Mouse (Mus musculus): ENCODE results near the gene Etaa1. TPM values are rescaled to one million over a fixed set of nuclear protein-coding genes. Genes with fewer than 3 reads are reported as not detected.
"Not testable (repeated sequence)": the region's sequence is repeated elsewhere in the genome, so short reads cannot be mapped to it uniquely, and the experiment has no call there.

Gene Etaa1
- 1 to 10 TPM; 6.1 to 6.3 TPM for total RNA-seq (2021)
- long read RNA-seq, experiment 1, full-length matches to known transcripts = 4 of 5 reads
- long read RNA-seq, experiment 1, partial matches to known transcripts = 0 of 5 reads
- long read RNA-seq, experiment 1, other reads (novel, unspliced or antisense) = 1 of 5 reads
- long read RNA-seq, experiment 2, full-length matches to known transcripts = 5 of 5 reads
- long read RNA-seq, experiment 2, partial matches to known transcripts = 0 of 5 reads
- long read RNA-seq, experiment 2, other reads (novel, unspliced or antisense) = 0 of 5 reads

- DNase-seq (ENCODE audit: low spot score in 2 of 2) = peak; percentile 95 to 96
- intact Hi-C loops (cut with DNase I) = no loop called here
These were observed at the start of gene Etaa1 for GRCm38 (mm10) chr11:17953231-17954134. TSS of gene Etaa1 (minus strand) at chr11:17953875.

GRCm38 (mm10) chr11:17994151-17994550 lies 40.5 kb upstream of the Etaa1 start:
- DNase-seq (ENCODE audit: low spot score in 2 of 2) = no peak
- intact Hi-C loops (cut with DNase I) = no loop called here

GRCm38 (mm10) chr11:17992311-17992710 lies 38.6 kb upstream of the Etaa1 start:
- intact Hi-C loops (cut with DNase I) = no loop called here
- no peak for DNase-seq (ENCODE audit: low spot score in 2 of 2)

- intact Hi-C loops (cut with DNase I) = no loop called here
- DNase-seq (ENCODE audit: low spot score in 2 of 2) = no peak
These were observed 29.7 kb upstream of the Etaa1 start for GRCm38 (mm10) chr11:17983331-17983730.

GRCm38 (mm10) chr11:17981246-17981645 lies 27.6 kb upstream of the Etaa1 start:
- DNase-seq (ENCODE audit: low spot score in 2 of 2) = no peak
- intact Hi-C loops (cut with DNase I) = no loop called here

- no peak for DNase-seq (ENCODE audit: low spot score in 2 of 2)
- intact Hi-C loops (cut with DNase I) = no loop called here
These were observed 21.9 kb upstream of the Etaa1 start for GRCm38 (mm10) chr11:17975581-17975980.

GRCm38 (mm10) chr11:17952791-17953190 lies 884 bp downstream of the Etaa1 start:
- intact Hi-C loops (cut with DNase I) = no loop called here
- DNase-seq (ENCODE audit: low spot score in 2 of 2) = no peak

GRCm38 (mm10) chr11:17951336-17951735 lies 2.3 kb downstream of the Etaa1 start:
- DNase-seq (ENCODE audit: low spot score in 2 of 2) = peak; percentile 41 to 62
- intact Hi-C loops (cut with DNase I) = no loop called here

GRCm38 (mm10) chr11:17939168-17939567 lies 14.5 kb downstream of the Etaa1 start:
- intact Hi-C loops (cut with DNase I) = no loop called here
- DNase-seq (ENCODE audit: low spot score in 2 of 2) = no peak

- intact Hi-C loops (cut with DNase I) = no loop called here
- no peak for DNase-seq (ENCODE audit: low spot score in 2 of 2)
These were observed 15.7 kb downstream of the Etaa1 start for GRCm38 (mm10) chr11:17937931-17938330.

- intact Hi-C loops (cut with DNase I) = no loop called here
- no peak for DNase-seq (ENCODE audit: low spot score in 2 of 2)
These were observed 35.8 kb downstream of the Etaa1 start for GRCm38 (mm10) chr11:17917905-17918304.

GRCm38 (mm10) chr11:17917101-17917500 lies 36.6 kb downstream of the Etaa1 start:
- intact Hi-C loops (cut with DNase I) = no loop called here
- peak in 1 of 2 experiments; percentile 27 for DNase-seq (ENCODE audit: low spot score in 2 of 2)

GRCm38 (mm10) chr11:17916486-17916885 lies 37.2 kb downstream of the Etaa1 start:
- intact Hi-C loops (cut with DNase I) = no loop called here

GRCm38 (mm10) chr11:17900996-17901395 lies 52.7 kb downstream of the Etaa1 start:
- intact Hi-C loops (cut with DNase I); DNase-seq (ENCODE audit: low spot score in 2 of 2): not testable (repeated sequence)

More at GRCm38 (mm10) chr11:17916486-17916885, 37.2 kb downstream of the Etaa1 start:
- DNase-seq (ENCODE audit: low spot score in 2 of 2) = no peak

Data from left cerebral cortex, postnatal 14 days (tissue).